Mouse (Mus musculus) CD4-positive, CD25-positive, alpha-beta regulatory T cell, adult 4 months (primary cell): ENCODE data around the gene Poldip2. TPM values are rescaled to one million over a fixed set of nuclear protein-coding genes. Genes with fewer than 3 reads are reported as not detected.

Experiments used
- ATAC-seq: one replicate; pipeline ENCODE4 v1.8.0; 2017
- polyA plus RNA-seq, 2 experiments: library from polyadenylated mRNA; unstranded; fragments of 100-300 nt; shearing (Covaris generic); gene quantifications; one replicate each; pipeline ENCODE4 v1.2.1; 2017

Poldip2 gene
- 10 to 100 TPM; 13.9 to 19.9 TPM for polyA plus RNA-seq

DNA sequence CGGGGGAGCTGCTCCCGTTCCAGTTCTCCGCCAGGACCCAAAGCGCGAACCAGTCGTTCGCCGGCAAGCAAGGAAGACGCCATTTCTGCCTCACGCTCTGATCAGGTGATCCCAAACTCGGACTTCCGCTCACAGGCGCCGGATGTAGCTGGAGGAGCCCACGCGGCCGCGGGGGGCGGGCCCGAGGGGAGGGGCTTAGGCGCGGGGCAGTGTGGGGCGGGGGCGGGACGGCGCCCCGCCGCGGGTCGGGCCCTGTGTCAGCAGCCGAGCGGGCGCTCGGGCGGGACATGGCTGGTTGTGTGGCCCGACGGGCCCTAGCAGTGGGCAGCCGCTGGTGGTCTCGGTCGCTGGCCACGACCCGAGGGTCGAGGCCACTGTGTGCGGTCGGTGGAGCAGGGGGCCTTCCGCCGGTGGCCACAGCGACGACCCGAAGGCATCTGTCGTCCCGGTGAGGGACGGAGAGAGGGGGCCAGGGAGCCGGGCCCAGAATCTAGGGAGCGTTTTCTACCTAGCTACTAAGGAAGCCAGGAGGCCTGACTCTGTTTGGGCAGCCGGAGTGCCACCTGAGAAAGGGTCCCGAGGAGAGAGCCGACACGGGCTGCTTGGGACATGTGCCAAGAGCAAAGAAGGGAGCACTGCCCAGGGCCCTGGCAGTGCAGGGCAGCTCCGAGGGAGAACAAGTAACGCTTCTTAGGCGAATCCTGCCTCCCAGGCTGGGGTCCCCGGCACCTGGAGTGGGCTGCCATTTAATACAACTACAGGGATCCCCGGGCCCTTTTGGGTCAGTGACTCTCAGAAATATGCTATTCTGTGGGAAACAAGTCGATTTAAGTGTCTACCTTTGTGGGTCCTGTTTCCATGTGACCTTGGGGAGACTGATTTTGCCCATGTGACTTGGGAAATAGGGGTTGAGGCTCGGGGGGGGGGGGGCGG lies at the start of gene Poldip2, which contains the start of gene Tmem199:
TSS of gene Poldip2 (plus strand) at position 169 of the 933 bp plus-strand sequence.
TSS of gene Tmem199 (minus strand) at position 148 of the 933 bp plus-strand sequence.
- ATAC-seq: peak; percentile 98

DNA sequence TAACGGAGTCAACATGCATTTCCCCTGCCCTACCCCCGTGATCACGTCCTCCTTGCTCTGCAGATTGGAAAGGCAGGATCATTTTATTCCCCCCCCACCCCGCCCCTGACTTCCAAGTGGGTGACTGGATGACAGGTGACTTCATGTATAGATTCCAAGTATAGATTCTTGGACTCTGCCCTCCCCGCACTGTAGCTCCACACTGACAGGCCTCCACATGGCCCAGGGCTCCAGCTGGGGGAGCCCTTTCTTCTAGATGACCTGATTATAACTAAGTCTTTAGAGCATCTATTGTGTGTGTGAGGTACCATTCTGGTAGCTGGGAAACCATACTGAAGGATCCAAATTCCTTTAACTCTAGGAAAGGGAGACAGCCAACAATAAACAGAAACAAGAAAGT lies 49.3 kb upstream of the Poldip2 start:
- no peak for ATAC-seq

DNA sequence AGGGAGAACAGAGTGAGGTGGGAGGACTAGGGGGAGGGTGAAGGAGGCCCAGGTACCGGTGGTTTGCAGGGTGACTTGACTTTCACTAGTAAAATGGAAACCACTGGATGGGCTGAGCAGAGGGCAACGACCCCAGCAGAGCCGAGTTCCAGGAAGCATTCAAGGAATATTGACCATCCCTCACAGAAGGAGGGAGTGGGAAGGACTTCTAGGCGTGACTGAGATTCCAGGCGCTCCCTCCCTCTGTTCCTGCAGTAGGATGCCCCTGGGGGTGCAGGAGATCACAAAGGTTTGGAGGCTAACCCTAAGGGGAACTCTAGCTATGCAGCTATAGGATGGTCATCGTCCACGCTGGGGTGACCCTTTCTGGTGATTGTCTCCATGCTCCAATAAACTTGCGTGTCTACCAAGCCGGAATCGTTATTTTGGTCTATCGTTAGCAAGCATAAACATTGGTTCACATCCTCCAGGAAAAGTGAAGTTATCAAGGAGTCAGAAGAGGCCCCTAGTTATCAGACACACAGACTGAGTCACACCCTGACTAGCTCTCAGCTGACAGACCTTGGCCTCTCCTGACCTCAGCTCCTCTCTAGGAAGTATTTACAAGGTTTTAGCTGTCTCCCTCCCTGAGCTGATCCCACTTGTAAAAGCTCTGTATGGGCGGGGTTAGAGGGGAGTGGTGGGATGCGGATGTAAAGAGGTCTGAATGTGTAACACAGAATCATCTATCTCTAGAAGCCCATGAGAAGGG lies 48.5 kb upstream of the Poldip2 start:
- ATAC-seq: no peak

DNA sequence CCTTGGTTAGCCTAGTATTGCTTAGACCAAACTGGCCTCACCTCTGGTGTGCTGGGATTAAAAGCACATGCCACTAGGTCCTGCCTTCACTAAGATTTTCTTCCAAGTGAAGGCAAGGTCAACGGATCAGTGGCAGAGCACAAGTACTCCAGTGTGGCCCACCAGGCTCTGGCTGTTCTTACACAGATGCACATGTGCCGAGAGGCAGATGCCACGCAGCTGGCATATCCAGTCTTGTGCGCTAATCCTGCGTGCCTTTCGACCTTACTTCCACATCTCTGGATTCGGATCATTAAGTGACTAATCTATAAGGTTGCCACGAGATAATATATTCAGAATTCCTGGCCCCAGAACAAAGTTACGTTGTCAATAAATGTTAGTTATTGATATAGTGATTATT lies 46.9 kb upstream of the Poldip2 start:
- ATAC-seq: no peak

DNA sequence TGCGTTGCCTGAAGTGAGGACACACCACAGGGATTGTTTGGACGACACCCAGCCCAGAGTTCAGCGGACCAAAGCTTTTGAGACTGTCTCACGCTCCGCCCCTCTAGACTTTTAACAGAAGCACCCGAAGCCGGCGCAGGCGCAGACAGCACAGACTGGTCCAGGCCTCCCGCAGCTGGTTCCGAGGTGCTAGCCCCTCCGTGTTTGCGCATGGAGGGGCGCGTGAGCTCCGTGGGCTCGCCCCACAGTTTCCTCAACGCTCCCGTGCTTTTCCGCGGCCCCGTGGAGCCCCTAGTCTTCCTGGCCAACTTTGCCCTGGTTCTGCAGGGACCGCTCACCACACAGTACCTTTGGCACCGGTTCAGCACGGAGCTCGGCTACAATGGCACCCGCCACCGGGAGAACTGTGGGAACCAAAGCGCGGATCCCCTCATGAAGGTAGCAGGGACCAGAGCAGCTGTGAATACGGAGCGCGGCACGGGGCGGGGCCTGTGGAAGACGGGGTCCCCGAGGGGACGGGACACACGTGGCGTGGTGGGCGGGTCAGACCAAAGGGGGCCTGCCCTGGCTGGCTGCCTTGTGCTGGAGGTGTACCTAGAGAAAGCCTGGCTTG lies 46.3 kb upstream of the Poldip2 start, which contains the start of gene Slc46a1:
TSS of gene Slc46a1 (plus strand) at position 130 of the 613 bp plus-strand sequence.
- peak; percentile 34 for ATAC-seq

DNA sequence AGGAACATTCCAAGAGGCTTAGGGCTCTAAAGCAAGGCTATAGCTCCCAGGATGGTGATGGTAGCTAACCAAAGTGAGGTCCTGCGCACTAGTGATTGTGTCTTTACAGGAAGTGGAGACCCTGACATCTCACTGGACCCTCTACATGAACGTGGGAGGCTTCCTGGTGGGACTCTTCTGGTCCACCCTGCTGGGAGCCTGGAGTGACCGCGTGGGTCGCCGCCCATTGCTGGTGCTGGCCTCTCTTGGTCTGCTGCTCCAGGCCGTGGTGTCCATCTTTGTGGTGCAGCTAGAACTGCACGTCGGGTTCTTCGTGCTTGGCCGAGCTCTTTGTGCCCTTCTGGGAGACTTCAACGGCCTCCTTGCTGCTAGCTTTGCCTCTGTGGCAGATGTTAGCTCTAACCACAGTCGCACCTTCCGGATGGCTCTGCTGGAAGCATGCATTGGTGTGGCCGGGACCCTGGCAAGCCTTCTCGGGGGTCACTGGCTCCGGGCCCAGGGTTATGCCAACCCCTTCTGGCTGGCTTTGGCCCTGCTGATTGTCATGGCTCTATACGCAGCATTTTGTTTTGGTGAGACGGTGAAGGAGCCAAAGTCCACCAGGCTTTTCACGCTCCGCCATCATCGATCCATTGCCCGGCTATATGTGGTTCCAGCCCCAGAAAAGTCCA lies 45.6 kb upstream of the Poldip2 start:
- ATAC-seq: no peak

DNA sequence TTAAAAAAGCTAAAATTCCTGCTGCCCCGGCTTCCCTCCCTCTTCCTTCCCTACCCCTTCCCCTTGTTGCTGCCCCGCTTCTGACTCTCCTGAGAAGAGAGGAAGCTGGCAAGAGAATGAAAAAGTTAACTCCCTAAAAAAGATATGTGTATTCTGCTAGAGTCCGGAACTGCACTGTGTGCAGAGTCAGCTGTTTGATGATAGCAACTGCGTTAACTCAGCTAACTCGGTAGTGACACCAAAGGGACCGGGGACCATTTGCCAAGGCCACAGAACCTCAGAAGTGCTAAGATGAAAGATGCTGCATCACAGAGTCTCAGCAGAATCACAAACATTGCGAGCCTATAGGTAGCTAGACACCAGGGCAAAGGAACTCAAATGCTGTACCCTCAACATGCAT lies 44.5 kb upstream of the Poldip2 start:
- no peak for ATAC-seq

DNA sequence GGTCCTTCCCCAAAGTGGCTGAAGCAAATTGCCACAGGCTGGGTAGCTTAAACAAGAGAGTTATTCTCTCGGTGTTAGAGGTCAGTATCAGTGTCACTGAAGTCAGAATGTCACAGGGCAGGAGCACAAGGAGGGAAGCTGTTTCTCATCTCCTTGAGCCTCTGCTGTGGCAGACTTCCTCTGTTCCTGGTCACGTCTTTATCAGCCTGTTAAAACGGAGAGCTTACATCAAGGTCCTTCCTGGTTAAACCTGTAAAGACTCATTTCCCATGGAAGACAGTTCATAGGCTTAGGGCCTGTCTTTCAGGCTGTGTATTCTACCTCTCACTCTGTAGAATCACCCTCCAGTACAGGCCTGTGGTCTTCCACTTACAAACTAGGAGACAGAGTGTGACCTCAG lies 44.1 kb upstream of the Poldip2 start:
- ATAC-seq: no peak

DNA sequence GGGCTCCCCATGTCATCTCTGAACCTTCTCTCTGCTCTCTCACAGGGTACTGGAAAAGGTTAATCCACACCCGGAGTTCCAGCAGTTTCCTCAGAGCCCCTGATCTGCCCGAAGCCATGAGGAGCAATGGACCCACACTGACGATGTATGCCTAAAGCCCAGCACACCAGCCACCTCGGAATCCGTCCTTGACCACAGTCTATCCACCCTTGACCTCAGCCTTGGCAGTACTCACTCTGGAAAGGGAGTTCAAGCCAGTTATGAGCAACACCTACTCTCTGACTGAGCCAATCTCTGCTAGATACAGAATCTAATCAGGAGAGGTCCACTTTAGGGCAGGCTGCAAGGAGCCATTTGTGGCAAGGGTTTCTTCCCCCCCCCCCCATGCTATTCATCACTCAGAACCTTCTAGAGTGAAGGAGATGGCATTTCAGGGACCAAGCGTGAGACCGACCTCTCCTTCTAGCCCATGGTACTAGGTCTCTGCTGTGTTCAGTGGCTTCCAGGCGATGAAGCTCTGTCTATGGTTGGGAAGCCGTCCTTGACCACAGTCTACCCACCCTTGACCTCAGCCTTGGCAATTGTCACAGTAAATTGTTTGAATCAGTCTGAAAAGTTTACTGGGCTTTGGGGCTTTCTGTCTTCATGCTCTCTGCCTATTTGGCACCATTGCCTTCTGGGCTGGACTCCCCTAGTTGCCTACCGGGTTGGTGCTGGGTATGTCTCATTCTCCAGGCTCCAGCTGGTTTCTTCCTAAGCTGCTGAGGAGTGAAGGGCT lies 40.5 kb upstream of the Poldip2 start:
- ATAC-seq: no peak

DNA sequence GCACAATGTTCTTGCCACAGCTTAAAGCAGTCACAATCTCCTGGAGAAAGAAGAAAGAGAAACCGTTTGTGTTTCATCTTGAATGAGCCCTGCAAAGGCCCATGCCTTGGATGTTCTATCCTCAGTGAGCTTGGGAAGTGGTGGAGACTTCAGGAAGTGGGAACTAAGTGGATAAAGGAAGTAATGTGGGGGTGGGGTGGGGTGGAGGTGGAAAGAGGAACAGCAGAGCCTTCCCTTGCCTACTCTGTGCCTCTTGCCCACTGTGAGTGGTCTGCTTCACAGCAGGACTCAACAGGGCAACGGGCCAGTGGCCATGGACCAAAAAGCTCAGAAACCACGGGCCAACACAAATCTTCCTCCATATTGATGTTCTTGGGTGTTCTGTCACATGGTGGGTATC lies 36.7 kb upstream of the Poldip2 start:
- no peak for ATAC-seq

DNA sequence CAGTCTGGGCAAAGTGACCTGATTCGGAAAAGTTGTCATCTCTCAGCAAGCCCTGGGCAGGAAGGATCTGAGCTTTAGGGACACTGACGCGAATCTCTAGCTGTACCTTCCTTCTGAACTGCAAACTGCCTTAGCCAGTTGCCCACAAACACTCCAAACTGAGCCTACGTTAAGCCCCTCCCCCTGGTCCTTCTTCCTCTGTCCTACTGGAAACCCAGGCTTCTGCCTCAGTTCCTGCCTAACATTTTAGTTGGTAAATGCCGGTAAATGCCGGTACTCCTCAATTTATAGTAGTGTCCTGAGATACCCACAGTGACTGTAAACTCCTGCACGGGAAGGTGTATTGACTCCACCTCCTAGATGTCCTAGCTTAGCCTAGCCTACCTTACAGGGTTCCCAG lies 28.4 kb upstream of the Poldip2 start:
- no peak for ATAC-seq

DNA sequence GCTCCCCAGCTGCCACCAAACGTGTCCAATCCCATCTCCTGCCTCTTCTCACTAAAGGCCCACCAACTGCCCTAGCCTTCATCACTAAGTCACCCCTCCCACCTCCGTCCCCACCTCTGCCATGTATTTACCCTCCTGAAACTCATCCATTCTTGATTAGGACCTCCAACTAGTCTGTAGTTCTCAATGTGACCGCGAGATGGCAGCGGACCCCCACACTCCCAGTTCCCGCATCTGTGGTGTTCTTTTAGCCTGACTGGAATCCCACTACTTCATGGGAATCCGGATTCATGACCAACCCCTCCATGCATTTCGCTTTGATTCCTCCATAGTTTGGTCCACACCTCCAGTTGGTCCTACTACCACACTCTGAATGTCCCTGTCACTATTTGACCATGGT lies 23.8 kb upstream of the Poldip2 start:
- ATAC-seq: peak; percentile 65

DNA sequence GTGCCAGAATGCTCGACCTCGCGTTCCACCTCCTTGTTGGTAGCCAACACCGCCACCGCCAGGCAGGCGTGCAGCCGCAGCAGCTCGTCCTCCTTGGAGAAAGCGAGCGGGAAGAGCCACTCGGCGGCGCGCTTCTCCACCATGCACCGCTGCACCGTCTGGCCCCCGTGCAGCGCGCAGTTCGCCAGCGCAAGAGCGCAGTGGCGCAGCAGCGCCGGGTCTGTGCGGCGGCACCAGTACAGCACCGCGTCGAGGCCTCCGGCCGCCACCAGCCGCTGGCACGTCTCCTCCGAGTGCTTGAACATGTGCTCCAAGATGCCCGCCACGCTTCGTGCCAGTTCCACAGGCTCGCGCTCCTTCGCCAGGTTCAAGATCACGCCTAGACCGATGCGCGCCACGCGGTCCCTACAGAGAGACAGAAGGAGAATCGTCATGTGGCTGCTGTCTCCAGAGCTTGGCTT lies 21.2 kb upstream of the Poldip2 start:
- no peak for ATAC-seq

DNA sequence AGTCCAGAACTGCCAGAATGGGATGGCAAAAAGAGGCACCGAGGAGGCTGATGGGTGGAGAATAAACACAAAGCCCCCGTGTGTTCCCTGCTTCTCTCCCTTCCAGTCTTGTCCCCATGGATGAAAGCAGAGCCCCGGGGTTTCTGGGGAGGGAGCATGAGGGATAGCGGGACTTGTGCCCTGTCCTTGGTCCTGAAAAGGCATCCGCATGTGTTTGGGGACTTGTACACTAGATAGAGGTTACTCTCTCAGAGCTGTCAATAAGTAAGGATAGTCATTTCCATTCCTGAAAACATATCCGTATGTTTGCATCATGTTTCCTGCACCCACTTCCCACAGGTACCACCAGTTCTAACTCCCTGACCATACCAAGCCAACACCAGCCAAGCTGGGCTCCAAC lies 16.1 kb upstream of the Poldip2 start:
- ATAC-seq: no peak

DNA sequence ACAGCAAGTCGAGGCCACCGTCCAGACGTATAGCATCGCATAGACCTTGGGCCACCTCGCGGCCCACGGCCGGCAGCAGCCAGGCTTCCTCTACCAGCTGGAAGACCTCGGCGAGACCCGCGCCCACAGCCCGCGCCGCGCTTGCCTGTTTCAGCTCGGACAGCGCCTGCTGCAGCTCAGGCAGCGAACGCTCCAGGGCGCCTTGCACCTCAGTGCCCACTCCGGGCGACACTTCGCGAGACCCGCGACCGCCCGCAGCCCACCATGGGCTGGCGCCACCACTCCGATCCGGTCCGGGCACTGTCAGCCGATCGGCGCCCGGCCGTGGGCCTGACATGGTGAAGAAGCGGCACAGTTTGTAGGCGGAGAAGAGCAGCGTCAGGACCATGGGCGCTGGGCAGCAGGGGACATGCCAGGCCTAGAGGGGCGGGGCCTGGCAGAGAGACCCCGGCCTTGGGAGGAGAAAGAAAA lies 14.9 kb upstream of the Poldip2 start:
- ATAC-seq: no peak

DNA sequence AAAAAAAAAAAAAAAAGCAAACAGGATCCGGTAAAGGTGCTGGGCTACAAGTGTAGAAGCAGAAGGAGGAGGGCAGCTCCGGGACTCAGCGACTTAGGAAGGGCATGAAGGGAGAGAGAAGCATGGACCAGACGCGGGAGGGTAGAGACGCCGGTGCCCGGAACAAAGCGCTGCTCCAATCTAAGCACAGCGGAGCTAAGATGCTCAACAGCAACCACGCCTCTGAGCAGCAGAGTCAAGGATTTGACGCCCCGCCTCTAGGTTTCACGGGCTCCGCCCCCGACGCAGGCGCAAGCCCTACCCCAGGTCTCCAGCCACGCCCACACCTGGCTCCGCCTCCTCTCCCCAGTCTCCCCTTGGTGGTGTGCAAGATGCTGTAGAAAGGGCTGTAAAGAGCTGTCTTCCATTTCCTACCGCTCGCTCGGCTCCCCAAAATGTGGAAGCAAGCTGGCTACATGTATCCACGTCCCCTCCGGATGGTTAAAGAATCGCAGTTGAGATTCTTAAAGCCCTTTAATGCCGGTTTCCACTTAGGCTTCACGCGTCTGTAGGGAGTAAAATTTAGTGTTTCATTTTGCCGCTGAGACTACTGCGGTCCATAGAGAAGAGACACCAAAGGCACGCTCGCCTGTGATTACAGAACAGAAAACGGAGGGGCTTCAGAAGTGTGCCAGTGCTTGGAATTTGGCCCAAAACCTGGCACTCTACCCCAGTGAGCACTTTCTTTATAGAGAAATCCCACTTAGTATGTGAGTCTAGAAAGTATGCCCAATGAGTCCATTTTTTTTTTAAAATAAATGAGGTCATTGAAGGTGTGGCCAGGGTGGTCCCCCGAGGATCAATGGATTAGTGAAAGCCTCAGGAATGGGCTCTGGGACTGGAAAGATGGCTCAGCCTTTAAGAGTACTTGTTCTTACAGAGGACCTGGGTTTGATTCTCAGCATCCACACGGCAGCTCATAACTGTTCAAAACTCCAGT lies 14.2 kb upstream of the Poldip2 start, which contains the start of gene Sarm1:
TSS of gene Sarm1 (minus strand) at position 211 of the 979 bp plus-strand sequence.
- ATAC-seq: peak; percentile 99

DNA sequence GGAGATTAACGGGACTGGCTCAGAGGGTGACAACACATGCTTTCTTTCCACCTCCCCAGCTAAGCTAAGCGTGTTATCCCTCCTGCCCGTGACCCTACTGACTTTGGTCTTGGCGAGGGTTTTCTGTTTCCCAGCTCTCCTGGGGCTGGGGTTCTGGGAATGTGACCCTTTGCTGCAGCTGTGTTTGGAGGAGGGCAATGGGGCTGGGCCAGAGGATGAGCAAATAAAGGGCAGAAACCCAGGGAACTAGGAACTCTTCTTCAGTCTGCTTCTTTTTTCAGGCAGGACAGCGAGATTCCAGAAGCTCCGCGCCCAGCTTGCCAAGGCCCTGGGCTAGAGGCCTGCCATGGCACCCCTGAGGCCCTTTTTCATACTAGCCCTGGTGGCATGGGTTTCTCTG lies 13.0 kb upstream of the Poldip2 start, which contains the start of gene Vtn:
TSS of gene Vtn (plus strand) at position 88 of the 400 bp plus-strand sequence.
- no peak for ATAC-seq

DNA sequence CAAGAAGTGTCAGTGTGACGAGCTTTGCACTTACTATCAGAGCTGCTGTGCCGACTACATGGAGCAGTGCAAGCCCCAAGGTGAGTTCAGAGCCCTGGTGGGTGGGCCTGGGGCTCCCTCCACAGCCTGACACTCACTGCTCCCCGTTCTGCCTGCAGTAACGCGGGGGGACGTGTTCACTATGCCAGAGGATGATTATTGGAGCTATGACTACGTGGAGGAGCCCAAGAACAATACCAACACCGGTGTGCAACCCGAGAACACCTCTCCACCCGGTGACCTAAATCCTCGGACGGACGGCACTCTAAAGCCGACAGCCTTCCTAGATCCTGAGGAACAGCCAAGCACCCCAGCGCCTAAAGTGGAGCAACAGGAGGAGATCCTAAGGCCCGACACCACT lies 12.4 kb upstream of the Poldip2 start:
- ATAC-seq: no peak

DNA sequence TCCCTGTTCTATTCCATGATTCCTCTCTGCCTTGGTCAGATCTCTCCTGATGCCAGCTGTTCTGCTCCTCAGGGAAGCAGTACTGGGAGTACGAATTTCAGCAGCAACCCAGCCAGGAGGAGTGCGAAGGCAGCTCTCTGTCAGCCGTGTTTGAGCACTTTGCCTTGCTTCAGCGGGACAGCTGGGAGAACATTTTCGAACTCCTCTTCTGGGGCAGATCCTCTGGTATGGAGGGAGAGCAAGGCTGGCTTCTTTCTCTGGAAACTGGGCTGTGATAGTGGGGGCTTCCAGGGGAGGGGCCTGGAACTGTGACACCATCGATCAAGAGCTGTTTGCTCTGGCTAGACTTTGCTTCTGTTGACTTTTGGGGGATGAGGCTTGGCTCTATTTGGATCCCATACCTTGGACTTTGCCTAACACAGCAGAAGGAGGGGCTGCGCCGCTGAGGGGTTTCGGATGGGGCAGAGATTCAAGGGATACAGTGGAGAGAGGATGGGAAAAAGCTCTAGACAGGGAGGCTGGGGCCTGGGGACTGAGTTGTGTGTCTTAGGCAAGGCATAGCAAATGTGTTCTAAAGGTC lies 11.3 kb upstream of the Poldip2 start:
- no peak for ATAC-seq

DNA sequence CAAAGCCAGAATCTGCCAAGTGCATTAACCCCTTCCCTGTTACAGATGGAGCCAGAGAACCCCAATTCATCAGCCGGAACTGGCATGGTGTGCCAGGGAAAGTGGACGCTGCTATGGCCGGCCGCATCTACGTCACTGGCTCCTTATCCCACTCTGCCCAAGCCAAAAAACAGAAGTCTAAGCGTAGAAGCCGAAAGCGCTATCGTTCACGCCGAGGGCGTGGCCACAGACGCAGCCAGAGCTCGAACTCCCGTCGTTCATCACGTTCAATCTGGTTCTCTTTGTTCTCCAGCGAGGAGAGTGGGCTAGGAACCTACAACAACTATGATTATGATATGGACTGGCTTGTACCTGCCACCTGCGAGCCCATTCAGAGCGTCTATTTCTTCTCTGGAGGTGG lies 10.5 kb upstream of the Poldip2 start:
- ATAC-seq: no peak
